Mouse (Mus musculus) cerebellum, adult 9-10 months (tissue): ENCODE results near the gene Mtmr1.

Source experiments
- DNase-seq: peaks from one replicate; pipeline ENCODE4 v3.0.0; 2022

Mtmr1 gene

GRCm38 (mm10) chrX:71456078-71456737, 91.6 kb downstream of the Mtmr1 start:
- DNase-seq, result no peak

- no peak for DNase-seq
Observed at GRCm38 (mm10) chrX:71464138-71464826, 99.7 kb downstream of the Mtmr1 start.

- DNase-seq, result no peak
Observed at GRCm38 (mm10) chrX:71465417-71465816, 100.9 kb downstream of the Mtmr1 start.

- no peak for DNase-seq
Observed at GRCm38 (mm10) chrX:71467491-71467890, 102.9 kb downstream of the Mtmr1 start.
